Mouse (Mus musculus) retina, postnatal 7 days (tissue): Measurements from ENCODE around the gene 4930524J08Rik.

Experiments
- DNase-seq: peaks from one replicate; pipeline ENCODE4 v3.0.0-alpha.2; 2012; ENCODE audit warnings: low read depth, low spot score

The 4930524J08Rik gene

DNA sequence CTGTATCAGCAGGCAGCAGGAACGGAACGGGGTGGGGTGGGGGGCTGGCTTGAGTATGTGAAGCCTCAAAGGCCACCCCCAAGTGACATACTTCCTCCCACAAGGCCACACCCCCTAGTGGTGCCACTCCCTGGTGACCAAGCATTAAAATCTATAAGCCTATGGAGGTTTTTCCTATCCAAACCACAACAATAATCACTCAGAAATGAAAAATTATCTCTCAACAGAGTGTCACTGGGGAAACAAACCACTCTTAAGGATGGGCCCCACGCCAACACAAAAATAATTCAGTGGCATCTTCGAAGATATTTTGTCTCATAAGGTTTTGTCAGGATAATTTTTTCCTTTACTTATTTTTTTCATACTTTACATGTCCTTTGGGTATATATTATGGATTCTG is 25.0 kb downstream of the 4930524J08Rik start:
- DNase-seq, result no peak

DNA sequence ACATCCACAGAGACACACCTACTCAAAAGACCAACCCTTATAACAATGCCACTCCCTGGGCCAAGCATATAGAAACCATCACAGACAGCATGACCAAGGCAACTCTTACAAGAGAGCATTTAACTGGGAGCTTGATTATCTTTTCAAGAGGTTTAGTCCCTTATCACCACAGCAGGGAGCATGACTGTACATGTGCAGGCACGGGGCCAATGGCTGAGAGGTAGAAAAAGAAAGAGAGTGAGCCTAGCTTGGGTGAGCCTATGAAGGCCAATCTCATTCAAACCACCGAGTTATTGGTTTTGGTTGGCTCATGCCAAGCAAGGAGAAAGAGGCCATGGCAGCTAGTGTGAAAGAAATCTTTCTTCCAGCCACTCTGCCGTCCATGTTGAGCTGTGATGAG is 26.6 kb downstream of the 4930524J08Rik start:
- no peak for DNase-seq

DNA sequence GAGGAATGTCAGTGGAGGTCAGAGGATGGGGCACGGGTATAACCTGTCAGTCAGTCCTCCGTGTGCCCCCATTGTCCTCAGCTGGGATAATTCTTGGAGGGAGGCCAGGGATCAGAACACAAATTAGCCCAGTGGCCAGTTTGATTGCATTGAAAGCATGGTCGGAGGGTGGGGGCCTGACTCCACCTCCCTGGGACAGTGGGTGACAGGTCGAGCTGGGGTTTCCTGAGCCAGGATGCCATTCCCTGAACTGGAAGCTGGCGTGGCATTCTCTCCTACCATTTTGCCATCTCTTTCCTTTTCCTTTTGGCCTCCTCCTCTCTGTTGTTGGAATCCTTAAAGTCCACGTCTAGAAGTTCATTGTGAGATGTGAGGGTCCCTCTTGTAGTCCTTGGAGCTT is 27.0 kb downstream of the 4930524J08Rik start:
- no peak for DNase-seq

DNA sequence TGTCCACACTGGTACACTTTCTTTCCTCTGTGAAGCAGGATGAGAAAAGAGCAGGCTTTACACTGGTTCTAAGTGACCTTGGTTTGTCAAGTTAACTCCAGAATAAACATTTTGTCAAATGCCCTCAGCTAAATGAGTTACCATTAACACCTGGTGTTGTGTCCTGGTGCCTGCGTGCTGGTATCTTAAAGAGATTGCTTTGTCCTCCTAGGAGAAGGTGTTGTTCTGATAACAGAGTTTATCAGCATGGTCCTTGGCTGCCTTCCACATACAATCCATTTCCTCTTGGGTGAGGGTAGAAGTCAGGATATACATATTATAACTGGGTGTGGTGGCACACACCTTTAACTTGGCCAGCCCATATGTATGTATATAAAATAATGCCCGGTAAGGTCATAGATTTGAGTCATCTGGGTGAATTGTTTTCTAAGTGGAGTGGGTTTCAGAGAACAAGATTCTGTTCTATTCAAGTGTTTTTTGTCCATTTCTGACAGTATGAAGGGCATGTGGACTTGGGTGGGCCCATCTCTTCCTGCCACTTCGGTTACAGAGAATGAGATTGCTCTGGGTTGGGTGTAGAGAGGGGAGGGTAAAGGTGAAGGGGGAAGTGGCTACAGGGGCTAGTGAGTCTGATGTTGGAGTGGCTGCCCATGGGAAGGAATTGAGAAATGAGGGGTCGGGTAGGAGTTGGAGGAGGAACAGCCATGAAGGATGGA is 27.6 kb downstream of the 4930524J08Rik start:
- DNase-seq, result no peak

DNA sequence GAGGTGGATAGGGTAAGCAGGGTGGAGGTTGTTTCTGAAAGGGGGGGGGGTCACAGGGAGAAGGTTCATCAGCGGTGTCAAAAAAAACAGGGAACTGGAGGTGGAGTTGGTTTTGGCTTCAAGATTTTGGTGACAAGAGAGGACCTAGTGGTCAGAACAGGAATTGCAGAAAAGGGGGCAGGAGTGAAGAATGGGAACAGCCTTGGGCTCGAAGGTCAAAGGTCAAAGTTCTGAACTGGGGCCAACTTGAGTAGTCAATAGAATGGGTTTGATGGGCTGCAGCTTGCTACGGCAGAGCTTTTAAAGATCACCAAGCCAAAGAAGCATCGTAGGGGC is 28.1 kb downstream of the 4930524J08Rik start:
- no peak for DNase-seq

DNA sequence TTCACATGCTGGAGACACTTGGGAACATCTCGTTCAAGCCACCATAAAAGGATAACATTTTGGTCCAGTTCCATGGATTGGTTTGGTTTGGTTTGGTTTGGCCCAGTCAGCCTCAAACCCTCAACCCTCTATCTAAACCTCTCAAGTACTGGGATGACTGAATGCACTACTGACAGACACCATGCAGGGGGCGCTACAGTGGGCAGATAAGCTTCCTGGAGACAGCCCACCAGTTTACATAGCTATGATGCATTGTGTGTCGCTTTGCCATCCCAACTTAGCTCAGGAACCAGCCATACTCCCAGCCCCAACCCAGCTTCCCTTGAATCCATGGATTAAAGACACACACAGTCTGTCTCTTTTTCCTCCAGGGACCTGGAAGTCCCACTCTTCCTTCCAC is 29.6 kb downstream of the 4930524J08Rik start:
- no peak for DNase-seq

DNA sequence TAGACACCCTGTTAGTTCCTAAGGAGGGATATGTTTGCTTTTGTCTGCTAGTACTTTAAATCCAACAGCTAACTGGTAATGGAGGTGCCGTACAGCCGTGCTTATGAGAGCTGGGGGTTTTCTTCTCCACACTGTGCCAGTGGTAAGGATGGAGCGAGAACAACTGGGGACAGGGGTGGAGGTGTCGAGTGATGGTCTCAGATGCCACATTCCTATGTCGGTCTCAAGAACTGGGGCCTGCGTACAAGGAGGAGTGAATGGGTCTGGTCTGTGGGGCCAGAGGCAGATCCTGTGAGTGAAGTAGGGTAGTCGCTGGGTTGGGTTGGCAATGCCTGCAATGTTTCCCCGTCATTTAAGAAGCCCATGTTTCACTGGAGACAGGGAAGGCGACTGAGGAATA is 33.7 kb downstream of the 4930524J08Rik start:
- no peak for DNase-seq

DNA sequence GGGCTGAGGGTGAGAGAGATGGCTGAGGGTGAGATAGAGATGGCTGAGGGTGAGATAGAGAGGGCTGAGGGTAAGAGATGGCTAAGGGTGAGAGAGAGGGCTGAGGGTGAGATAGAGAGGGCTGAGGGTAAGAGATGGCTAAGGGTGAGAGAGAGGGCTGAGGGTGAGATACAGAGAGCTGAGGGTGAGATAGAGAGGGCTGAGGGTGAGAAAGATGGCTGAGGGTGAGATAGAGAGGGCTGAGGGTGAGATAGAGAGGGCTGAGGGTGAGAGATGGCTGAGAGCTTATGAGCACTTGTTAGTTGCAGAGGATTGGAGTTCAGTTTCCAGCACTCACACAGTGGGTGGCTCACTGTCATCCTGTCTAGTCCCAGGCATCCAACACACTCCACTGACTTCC is 41.2 kb downstream of the 4930524J08Rik start:
- no peak for DNase-seq

DNA sequence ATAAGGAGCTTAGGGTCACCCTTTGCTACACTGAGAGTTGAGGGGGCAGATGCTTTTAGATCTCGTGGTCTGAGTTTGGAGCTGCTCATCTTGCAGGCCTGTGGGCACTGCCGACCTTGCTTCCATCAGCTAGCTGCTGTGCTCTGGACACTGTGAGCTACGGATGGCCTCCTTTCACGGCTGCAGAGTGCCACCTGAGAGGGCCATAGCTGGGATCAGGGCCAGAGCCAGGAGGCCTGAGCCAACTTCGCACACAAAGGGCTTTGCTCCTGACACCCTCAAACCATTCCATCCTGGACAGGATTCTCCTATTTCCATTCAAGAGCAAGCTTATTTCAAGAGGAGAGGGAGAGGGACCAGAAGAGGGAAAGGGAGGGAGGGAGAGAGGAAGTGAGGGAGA is 45.5 kb downstream of the 4930524J08Rik start:
- DNase-seq, result no peak

DNA sequence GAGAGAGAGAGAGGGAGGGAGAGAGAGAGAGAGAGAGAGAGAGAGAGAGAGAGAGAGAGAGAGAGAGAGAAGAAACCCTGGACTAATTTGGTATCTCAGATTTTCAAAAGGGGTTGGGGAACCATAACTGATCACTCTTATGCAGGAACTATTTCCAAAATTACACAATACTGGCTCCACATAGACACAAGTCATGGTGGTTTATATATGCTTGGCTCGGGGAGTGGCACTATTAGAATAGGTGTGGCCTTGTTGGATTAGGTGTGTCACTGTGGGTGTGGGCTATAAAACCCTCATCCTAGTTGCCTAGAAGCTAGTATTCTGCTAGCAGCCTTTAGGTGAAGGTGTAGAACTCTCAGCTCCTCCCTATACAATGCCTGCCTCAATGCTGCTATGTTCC is 46.0 kb downstream of the 4930524J08Rik start:
- DNase-seq, result no peak
